Mouse (Mus musculus): Measurements from ENCODE around the gene Tuba1a. TPM values are rescaled to one million over a fixed set of nuclear protein-coding genes. Genes with fewer than 3 reads are reported as not detected.

Tuba1a gene
- polyA plus RNA-seq, 1 experiment from 2014 or later = 17,735 TPM

DNA sequence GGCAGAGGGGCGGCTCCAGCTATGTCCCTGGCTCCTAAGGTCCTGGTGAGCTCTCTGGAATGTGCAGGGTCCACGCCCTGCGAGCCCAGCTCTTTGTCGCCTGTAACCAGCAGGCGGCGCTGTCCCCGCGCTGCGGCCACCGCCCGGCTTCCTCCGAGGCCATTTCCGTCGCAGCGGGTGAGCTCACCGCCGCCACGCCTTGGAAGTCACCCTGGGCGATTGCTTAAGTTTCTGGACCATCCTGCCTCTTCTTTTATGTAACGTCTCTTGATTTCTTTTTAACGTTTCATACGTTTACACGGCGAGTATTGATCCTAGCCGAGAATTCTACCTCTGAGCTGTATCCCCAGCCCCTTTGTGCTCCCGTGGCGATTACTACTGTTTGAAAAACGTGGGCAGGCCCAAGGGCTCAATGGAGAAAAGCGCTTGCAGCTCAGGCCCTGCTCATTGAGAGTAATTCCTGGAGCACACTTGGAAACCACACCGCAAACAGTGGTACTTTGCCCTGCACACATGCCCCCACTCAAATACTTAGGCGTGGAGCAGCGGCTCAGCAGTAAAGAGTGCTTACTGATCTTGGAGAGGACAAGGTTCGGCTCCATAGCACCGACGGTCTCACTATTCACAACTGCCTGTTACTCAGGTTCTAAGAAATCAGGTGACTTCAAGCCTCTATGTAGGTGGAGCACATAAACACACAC is 39.7 kb upstream of the Tuba1a start:
- Histone ChIP-seq H3K9ac (ENCODE audit: low read depth, low read length) (peak overlapping the region; percentile 82), H3K36me3 (ENCODE audit: control insufficient read depth, insufficient read depth, low read length) (no peaks in the 10 kb centered on the region), H3K9me3 (replicated peaks; ENCODE audit: control insufficient read depth, low read length, poor library complexity, severe bottlenecking) (no peaks in the 10 kb centered on the region), H3K27ac (ENCODE audit: low read length) (peak overlapping the region; percentile 98), H3K27me3 (ENCODE audit: control insufficient read depth, insufficient read depth, low read depth, low read length) (no peaks in the 10 kb centered on the region), H3K4me1 (ENCODE audit: control insufficient read depth, insufficient read depth, low read length) (peaks cover 40% of the 10 kb centered on the region), H3K4me2 (ENCODE audit: low read length) (peak overlapping the region; percentile 93), H3K4me3 (ENCODE audit: low read depth, low read length) (peak overlapping the region; percentile 48)
- WGBS = 1% methylated on average over 35 of the region's 35 CpGs
- peak; percentile 89 for ATAC-seq

DNA sequence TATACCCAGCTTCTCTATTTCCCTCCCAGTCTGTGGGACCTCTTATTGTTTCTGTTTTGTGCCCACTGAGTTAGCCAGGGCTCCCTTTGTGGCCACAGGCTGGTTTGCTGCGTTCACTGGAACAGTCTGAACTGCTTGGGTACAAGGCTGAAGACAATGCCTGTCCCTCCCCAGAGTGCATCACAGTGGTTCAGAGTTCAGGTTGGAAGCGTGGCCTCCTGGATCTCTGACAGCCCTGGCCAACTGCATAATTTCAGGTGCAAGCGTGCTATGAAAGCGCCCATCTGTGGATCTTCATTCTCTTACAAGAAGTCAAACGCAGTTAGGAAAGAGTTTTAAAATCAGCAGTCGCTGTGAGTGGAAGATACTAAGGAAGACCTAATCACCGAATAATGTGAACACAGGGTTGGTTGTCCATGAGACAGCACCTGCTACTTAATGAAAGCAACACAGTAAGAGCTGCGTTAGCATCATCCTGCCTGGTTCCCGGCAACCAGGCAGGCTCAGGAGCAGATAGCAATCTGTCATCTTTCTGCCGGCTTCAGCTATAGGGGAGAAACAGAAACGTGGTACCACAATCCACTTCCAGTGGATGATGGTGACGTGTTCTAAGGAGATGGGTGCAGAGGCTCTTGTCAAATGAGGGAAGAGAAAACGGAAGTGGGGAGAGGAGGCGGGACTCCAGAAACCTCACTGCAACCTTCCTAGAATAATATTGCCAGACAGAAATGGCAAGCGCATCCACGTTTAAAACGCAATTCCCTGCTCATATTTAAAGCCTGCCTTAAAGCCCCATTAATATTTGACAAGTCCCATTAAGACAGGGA is 38.8 kb upstream of the Tuba1a start:
- ATAC-seq = peak; percentile 86

DNA sequence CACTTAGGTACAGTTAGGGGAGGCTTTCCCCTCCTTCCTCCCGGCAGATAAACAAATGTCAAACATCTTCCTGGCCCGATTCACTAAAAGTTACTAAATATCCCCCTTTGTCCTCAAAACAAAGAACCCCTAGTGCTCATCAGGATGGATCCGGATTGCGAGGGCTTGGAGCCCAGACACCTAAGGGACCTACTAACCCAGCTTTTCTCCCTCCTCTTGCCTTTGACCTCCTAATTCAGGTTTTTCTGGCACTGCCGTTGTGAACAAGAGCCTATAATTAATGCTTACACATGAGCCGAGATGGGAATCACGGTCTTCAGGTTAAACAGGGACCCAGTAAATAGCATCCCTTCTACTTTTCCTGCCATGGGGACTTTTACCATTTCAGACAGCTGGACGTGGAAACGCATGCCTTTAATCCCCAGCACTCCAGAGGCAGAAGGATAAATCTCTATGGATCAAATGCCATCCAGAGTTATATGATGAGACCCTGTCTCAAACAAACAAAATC is 38.1 kb upstream of the Tuba1a start:
- Histone ChIP-seq H3K27me3 (ENCODE audit: control insufficient read depth, insufficient read depth, low read depth, low read length) (no peaks in the 10 kb centered on the region), H3K27ac (ENCODE audit: low read length) (peak overlapping the region; percentile 98), H3K4me3 (ENCODE audit: low read depth, low read length) (peak overlapping the region; percentile 48), H3K9me3 (replicated peaks; ENCODE audit: control insufficient read depth, low read length, poor library complexity, severe bottlenecking) (no peaks in the 10 kb centered on the region), H3K4me1 (ENCODE audit: control insufficient read depth, insufficient read depth, low read length) (peaks cover 57% of the 10 kb centered on the region), H3K9ac (ENCODE audit: low read depth, low read length) (peak overlapping the region; percentile 82), H3K36me3 (ENCODE audit: control insufficient read depth, insufficient read depth, low read length) (no peaks in the 10 kb centered on the region), H3K4me2 (ENCODE audit: low read length) (peak overlapping the region; percentile 93)
- under 1% methylated on average over 9 of the region's 9 CpGs for WGBS
- ATAC-seq = no peak

More for the DNA sequence above, 38.8 kb upstream of the Tuba1a start:
- Histone ChIP-seq H3K9me3 (replicated peaks; ENCODE audit: control insufficient read depth, low read length, poor library complexity, severe bottlenecking) (no peaks in the 10 kb centered on the region), H3K27me3 (ENCODE audit: control insufficient read depth, insufficient read depth, low read depth, low read length) (no peaks in the 10 kb centered on the region), H3K4me2 (ENCODE audit: low read length) (peak overlapping the region; percentile 93), H3K4me3 (ENCODE audit: low read depth, low read length) (peak overlapping the region; percentile 48), H3K36me3 (ENCODE audit: control insufficient read depth, insufficient read depth, low read length) (no peaks in the 10 kb centered on the region), H3K27ac (ENCODE audit: low read length) (peak overlapping the region; percentile 98), H3K4me1 (ENCODE audit: control insufficient read depth, insufficient read depth, low read length) (peaks cover 49% of the 10 kb centered on the region), H3K9ac (ENCODE audit: low read depth, low read length) (peak overlapping the region; percentile 82)
- 9% methylated on average over 17 of the region's 17 CpGs for WGBS

GRCm38 (mm10) chr15:98990669-98991539 is 37.4 kb upstream of the Tuba1a start:
- peak overlapping the region; percentile 93 for H3K4me2 ChIP-seq (ENCODE audit: low read length)
- H3K4me3 ChIP-seq (ENCODE audit: low read depth, low read length) = peak overlapping the region; percentile 48
- 7% methylated on average over 15 of the region's 15 CpGs for WGBS
- no peaks in the 10 kb centered on the region for H3K27me3 ChIP-seq (ENCODE audit: control insufficient read depth, insufficient read depth, low read depth, low read length)
- H3K27ac ChIP-seq (ENCODE audit: low read length) = peak overlapping the region; percentile 98
- no peaks in the 10 kb centered on the region for H3K9me3 ChIP-seq (replicated peaks; ENCODE audit: control insufficient read depth, low read length, poor library complexity, severe bottlenecking)
- peaks cover 57% of the 10 kb centered on the region for H3K4me1 ChIP-seq (ENCODE audit: control insufficient read depth, insufficient read depth, low read length)
- H3K9ac ChIP-seq (ENCODE audit: low read depth, low read length) = peak overlapping the region; percentile 82
- no peaks in the 10 kb centered on the region for H3K36me3 ChIP-seq (ENCODE audit: control insufficient read depth, insufficient read depth, low read length)
- ATAC-seq = no peak

DNA sequence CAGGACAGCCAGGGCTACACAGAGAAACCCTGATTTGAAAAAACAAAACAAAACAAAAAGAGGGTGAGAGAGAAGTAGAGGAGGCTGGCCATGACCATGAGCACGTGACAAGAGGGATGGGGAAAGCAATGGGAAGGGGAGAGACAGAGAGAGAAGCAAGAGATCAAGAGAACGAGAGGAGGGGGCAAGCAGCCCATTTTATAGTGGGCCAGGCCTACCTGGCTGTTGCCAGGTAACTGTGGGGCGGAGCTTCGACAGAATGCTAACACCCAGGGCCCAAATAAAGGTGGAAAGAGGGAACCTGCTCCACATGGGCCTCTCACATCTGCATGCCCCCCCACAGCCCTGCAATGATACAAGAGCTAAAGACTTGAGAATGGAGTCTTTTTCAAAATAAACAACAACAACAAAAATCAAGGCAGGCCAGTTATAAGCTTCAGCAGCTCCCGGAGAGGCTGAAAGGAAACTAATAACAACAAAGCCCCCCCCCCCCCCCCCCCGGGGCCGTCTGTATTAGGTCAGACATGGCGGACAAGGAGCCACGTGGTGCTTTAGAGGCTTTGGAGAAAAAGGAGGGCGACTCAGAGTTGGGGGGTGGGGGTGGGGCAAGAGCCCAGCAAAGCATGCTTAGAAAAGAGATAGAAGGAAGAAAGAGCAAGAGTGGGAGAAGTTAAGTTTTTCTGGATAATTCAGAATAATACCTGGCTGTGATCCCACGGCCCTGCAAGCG is 36.4 kb upstream of the Tuba1a start:
- Histone ChIP-seq H3K27ac (ENCODE audit: low read length) (peak overlapping the region; percentile 98), H3K9ac (ENCODE audit: low read depth, low read length) (peak overlapping the region; percentile 82), H3K27me3 (ENCODE audit: control insufficient read depth, insufficient read depth, low read depth, low read length) (no peaks in the 10 kb centered on the region), H3K36me3 (ENCODE audit: control insufficient read depth, insufficient read depth, low read length) (no peaks in the 10 kb centered on the region), H3K4me3 (ENCODE audit: low read depth, low read length) (peak overlapping the region; percentile 48), H3K4me2 (ENCODE audit: low read length) (peak overlapping the region; percentile 93), H3K4me1 (ENCODE audit: control insufficient read depth, insufficient read depth, low read length) (peaks cover 57% of the 10 kb centered on the region), H3K9me3 (replicated peaks; ENCODE audit: control insufficient read depth, low read length, poor library complexity, severe bottlenecking) (no peaks in the 10 kb centered on the region)
- WGBS = 25% methylated on average over 8 of the region's 12 CpGs
- ATAC-seq = no peak

- peak overlapping the region; percentile 0; the same call in 1 of the 2 replicates for H3K4me3 ChIP-seq (ENCODE audit: low read depth, low read length)
- H3K4me2 ChIP-seq (ENCODE audit: low read length) = peak overlapping the region; percentile 74; the same call in 1 of the 2 replicates
- peaks cover 57% of the 10 kb centered on the region for H3K4me1 ChIP-seq (ENCODE audit: control insufficient read depth, insufficient read depth, low read length)
- 36% methylated on average over 3 of the region's 3 CpGs for WGBS
- no peaks in the 10 kb centered on the region for H3K27me3 ChIP-seq (ENCODE audit: control insufficient read depth, insufficient read depth, low read depth, low read length)
- H3K9ac ChIP-seq (ENCODE audit: low read depth, low read length) = no peak overlapping the region; the same call in 1 of the 2 replicates
- no peaks in the 10 kb centered on the region for H3K9me3 ChIP-seq (replicated peaks; ENCODE audit: control insufficient read depth, low read length, poor library complexity, severe bottlenecking)
- ATAC-seq = no peak
- peak overlapping the region; percentile 100 for H3K27ac ChIP-seq (ENCODE audit: low read length)
- no peaks in the 10 kb centered on the region for H3K36me3 ChIP-seq (ENCODE audit: control insufficient read depth, insufficient read depth, low read length)
Measured at GRCm38 (mm10) chr15:98988787-98989186, 35.3 kb upstream of the Tuba1a start.

- peak overlapping the region; percentile 42 for H3K4me3 ChIP-seq (ENCODE audit: low read depth, low read length)
- H3K4me2 ChIP-seq (ENCODE audit: low read length) = peak overlapping the region; percentile 74
- no peaks in the 10 kb centered on the region for H3K36me3 ChIP-seq (ENCODE audit: control insufficient read depth, insufficient read depth, low read length)
- peaks cover 62% of the 10 kb centered on the region for H3K4me1 ChIP-seq (ENCODE audit: control insufficient read depth, insufficient read depth, low read length)
- peak overlapping the region; percentile 100 for H3K27ac ChIP-seq (ENCODE audit: low read length)
- ATAC-seq = no peak
- WGBS = 9% methylated on average over 8 of the region's 8 CpGs
- H3K9ac ChIP-seq (ENCODE audit: low read depth, low read length) = peak overlapping the region; percentile 78
- no peaks in the 10 kb centered on the region for H3K9me3 ChIP-seq (replicated peaks; ENCODE audit: control insufficient read depth, low read length, poor library complexity, severe bottlenecking)
- H3K27me3 ChIP-seq (ENCODE audit: control insufficient read depth, insufficient read depth, low read depth, low read length) = no peaks in the 10 kb centered on the region
Measured at GRCm38 (mm10) chr15:98987661-98988181, 34.2 kb upstream of the Tuba1a start.
